Mouse (Mus musculus) G1E (cell line): Measurements from ENCODE around the gene 9930022D16Rik.

Source experiments
- CTCF ChIP-seq: IDR thresholded peaks from 2 replicates; pipeline ENCODE4 v1.5.1; 2012; ENCODE audit warnings: low read depth, low read length, inconsistent platforms, mixed read lengths
- TAL1 ChIP-seq: conservative IDR thresholded peaks from 2 replicates; pipeline ENCODE4 v1.6.1; 2012; ENCODE audit warnings: low read depth, low read length, inconsistent platforms, mixed read lengths

GRCm38 (mm10) chr11:109377477-109377876, 36.2 kb upstream of the 9930022D16Rik start:
- no peak for TF ChIP-seq CTCF
- TF ChIP-seq TAL1: no peak
